Mouse (Mus musculus): Measurements from ENCODE around the gene Bnip1.

DNA sequence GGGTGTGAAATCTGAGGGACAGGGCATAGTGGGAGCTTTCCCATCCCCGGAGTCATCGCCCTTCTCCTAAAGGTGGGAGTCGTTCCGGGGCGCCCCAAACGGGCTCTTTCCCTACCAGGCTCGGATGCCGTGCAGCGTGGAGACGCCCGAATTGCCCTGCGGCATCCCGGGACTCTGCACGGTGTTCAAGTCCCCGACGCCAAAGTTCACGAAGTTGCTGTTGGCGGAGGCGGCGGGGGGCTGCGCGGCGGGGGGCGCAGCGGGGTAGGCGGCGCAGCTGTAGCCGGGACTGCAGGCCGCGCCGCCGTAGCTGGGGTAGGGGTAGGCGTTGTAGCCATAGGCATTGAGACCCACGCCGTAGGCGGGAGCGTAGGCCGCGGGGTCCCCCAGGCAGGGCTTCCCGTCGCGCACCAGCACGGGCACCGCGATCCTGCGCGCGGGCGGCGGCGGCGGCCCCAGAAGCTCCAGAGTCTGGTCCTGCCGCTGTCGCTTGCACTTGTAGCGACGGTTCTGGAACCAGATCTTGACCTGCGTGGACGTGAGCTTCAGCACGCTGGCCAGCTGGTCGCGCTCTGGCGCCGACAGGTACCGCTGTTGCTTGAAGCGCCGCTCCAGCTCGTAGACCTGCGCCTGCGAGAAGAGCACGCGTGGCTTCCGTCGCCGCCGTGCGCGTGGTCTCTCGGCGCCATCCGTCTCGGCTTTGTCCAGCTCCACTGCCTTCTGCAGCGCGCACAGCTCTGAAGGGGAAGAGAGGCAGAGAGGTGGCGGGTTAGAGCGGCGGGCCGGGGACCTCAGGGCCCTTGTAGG, 58.2 kb downstream of the Bnip1 start:
- TF ChIP-seq POLR2A (IDR thresholded peaks at IDR 0.05; ENCODE audit: low read depth, low read length) (no peak), CTCF (IDR thresholded peaks at IDR 0.05; ENCODE audit: extremely low read depth, insufficient read depth, insufficient read length, insufficient replicate concordance) (no peak)

Data from spleen, adult 2 months (tissue).